Mouse (Mus musculus) intestine, embryonic 16.5 days (tissue): Measurements from ENCODE around the gene Srp68. TPM values are rescaled to one million over a fixed set of nuclear protein-coding genes. Genes with fewer than 3 reads are reported as not detected.

ENCODE experiments used
- polyA plus RNA-seq: library from polyadenylated mRNA; unstranded; fragments of >200 nt; fragmentation: Nextera tagmentation; extraction: Ambion mirVana; gene quantifications from 2 replicates; pipeline ENCODE4 v1.2.1, GENCODE M21; 2015

Gene Srp68
- polyA plus RNA-seq, 1 experiment from 2014 or later, result 90.9 TPM

Other genes with a start within 250 kb of the Srp68 start
- 1,239 and 1,387 TPM in 2 replicates for gene H3f3b, start 246.3 kb downstream of the Srp68 start, polyA plus RNA-seq
- 22.9 and 24.4 TPM in 2 replicates for gene Unk, start 243.9 kb downstream of the Srp68 start, polyA plus RNA-seq
- 6.4 and 7.5 TPM in 2 replicates for gene Unc13d, start 196.3 kb downstream of the Srp68 start, polyA plus RNA-seq
- gene Wbp2, start 187.2 kb downstream of the Srp68 start, polyA plus RNA-seq, result 135 and 160 TPM in 2 replicates
- gene Trim47, start 147.0 kb downstream of the Srp68 start, polyA plus RNA-seq, result 13.9 and 14.7 TPM in 2 replicates
- gene Trim65, start 143.1 kb downstream of the Srp68 start, polyA plus RNA-seq, result 7.7 and 9.3 TPM in 2 replicates
- 104 and 110 TPM in 2 replicates for gene Mrpl38, start 135.3 kb downstream of the Srp68 start, polyA plus RNA-seq
- gene Fbf1, start 106.1 kb downstream of the Srp68 start, polyA plus RNA-seq, result 15.4 and 16.9 TPM in 2 replicates
- 106 and 115 TPM in 2 replicates for gene Ten1, start 75.4 kb downstream of the Srp68 start, polyA plus RNA-seq
- 85.5 and 104 TPM in 2 replicates for gene Acox1, start 75.2 kb downstream of the Srp68 start, polyA plus RNA-seq
- gene Evpl, start 36.1 kb downstream of the Srp68 start, polyA plus RNA-seq, result 1.9 and 2.5 TPM in 2 replicates
- 0.16 and 0.31 TPM in 2 replicates for gene Galr2, start 6.7 kb upstream of the Srp68 start, polyA plus RNA-seq
- 52.5 and 54.6 TPM in 2 replicates for gene Exoc7, start 33.0 kb upstream of the Srp68 start, polyA plus RNA-seq
- gene Foxj1, start 61.2 kb upstream of the Srp68 start, polyA plus RNA-seq, result 0.27 and 0.36 TPM in 2 replicates
- gene Rnf157, start 138.8 kb upstream of the Srp68 start, polyA plus RNA-seq, result 4.4 and 5.2 TPM in 2 replicates
- 47.2 and 55.0 TPM in 2 replicates for gene Ubald2, start 159.9 kb upstream of the Srp68 start, polyA plus RNA-seq
- gene Qrich2, start 192.0 kb upstream of the Srp68 start, polyA plus RNA-seq, result 0.39 TPM in 2 replicates
- 260 and 274 TPM in 2 replicates for gene Prpsap1, start 220.0 kb upstream of the Srp68 start, polyA plus RNA-seq